Mouse (Mus musculus): ENCODE data around the gene Tymp. TPM values are rescaled to one million over a fixed set of nuclear protein-coding genes. Genes with fewer than 3 reads are reported as not detected.
A peak's percentile ranks its signal among the peaks of the same experiment; 100 is the strongest.

The Tymp gene
- total and polyA plus RNA-seq, 2 experiments: 62.5 to 126 TPM

- H3K27me3 ChIP-seq (ENCODE audit: control insufficient read depth, insufficient read depth, low read length): no peaks in the 10 kb centered on the region
- H3K4me1 ChIP-seq (ENCODE audit: control insufficient read depth, insufficient read depth, low read length): no peaks in the 10 kb centered on the region
- H3K4me3 ChIP-seq (ENCODE audit: insufficient read depth, low read depth, low read length): no peak overlapping the region
- TF ChIP-seq POLR2A (IDR thresholded peaks at IDR 0.05; ENCODE audit: extremely low read depth, insufficient read depth, low read length) (no peak), CTCF (IDR thresholded peaks at IDR 0.05; ENCODE audit: low read depth, low read length) (no peak)
- H3K79me2 ChIP-seq (ENCODE audit: control insufficient read depth, insufficient read depth, low read length): peaks cover 3% of the 10 kb centered on the region; the same call in 1 of the 2 replicates
- no peak for DNase-seq (ENCODE audit: extremely low read depth, low read depth, low spot score)
- no peak overlapping the region for H3K9ac ChIP-seq (ENCODE audit: low read depth, low read length)
- peaks cover 35% of the 10 kb centered on the region for H3K36me3 ChIP-seq (ENCODE audit: control insufficient read depth, insufficient read depth, low read length)
- H3K27ac ChIP-seq (replicated peaks; ENCODE audit: insufficient read depth, low read depth, low read length): no peak overlapping the region
- 70% methylated on average over 7 of the region's 7 CpGs for WGBS
Measured at GRCm38 (mm10) chr15:89363051-89363450, 13.8 kb downstream of the Tymp start.

DNA sequence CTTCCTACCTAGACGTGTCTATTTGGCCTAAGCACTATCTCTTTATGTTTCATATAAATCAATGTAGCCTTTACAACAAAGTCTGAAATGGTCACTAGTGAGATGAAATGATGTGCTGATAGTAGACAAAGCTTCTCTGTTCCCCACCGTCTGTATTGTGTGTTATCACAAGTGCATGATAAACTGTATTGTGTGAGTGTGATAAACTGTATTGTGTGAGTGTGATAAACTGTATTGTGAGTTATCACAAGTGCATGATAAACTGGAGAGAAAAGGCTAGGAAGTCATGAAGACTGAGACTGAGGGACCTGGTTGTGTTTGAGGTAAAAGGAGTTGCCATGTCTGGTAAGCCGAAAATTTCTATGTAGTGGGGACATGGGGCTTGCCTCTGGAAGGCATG is 18.1 kb downstream of the Tymp start:
- Histone ChIP-seq H3K9ac (ENCODE audit: low read depth, low read length) (no peak overlapping the region), H3K79me2 (ENCODE audit: control insufficient read depth, insufficient read depth, low read length) (peaks cover 16% of the 10 kb centered on the region; the same call in 1 of the 2 replicates), H3K27ac (replicated peaks; ENCODE audit: insufficient read depth, low read depth, low read length) (no peak overlapping the region), H3K4me3 (ENCODE audit: insufficient read depth, low read depth, low read length) (no peak overlapping the region), H3K27me3 (ENCODE audit: control insufficient read depth, insufficient read depth, low read length) (no peaks in the 10 kb centered on the region), H3K4me1 (ENCODE audit: control insufficient read depth, insufficient read depth, low read length) (peaks cover 3% of the 10 kb centered on the region), H3K36me3 (ENCODE audit: control insufficient read depth, insufficient read depth, low read length) (peaks cover 12% of the 10 kb centered on the region; the same call in 1 of the 2 replicates)
- WGBS: 83% methylated on average over 3 of the region's 3 CpGs
- no peak for TF ChIP-seq POLR2A (IDR thresholded peaks at IDR 0.05; ENCODE audit: extremely low read depth, insufficient read depth, low read length)
- no peak for TF ChIP-seq CTCF (IDR thresholded peaks at IDR 0.05; ENCODE audit: low read depth, low read length)
- DNase-seq (ENCODE audit: extremely low read depth, low read depth, low spot score): no peak

- Histone ChIP-seq H3K79me2 (ENCODE audit: control insufficient read depth, insufficient read depth, low read length) (peaks cover 16% of the 10 kb centered on the region; the same call in 1 of the 2 replicates), H3K4me3 (ENCODE audit: insufficient read depth, low read depth, low read length) (peak overlapping the region; percentile 93), H3K27me3 (ENCODE audit: control insufficient read depth, insufficient read depth, low read length) (no peaks in the 10 kb centered on the region), H3K9ac (ENCODE audit: low read depth, low read length) (peak overlapping the region; percentile 34; the same call in 1 of the 2 replicates), H3K4me1 (ENCODE audit: control insufficient read depth, insufficient read depth, low read length) (peaks cover 3% of the 10 kb centered on the region), H3K27ac (replicated peaks; ENCODE audit: insufficient read depth, low read depth, low read length) (peak overlapping the region; percentile 22; the same call in 1 of the 2 replicates), H3K36me3 (ENCODE audit: control insufficient read depth, insufficient read depth, low read length) (peaks cover 3% of the 10 kb centered on the region; the same call in 1 of the 2 replicates)
- no peak for TF ChIP-seq CTCF (IDR thresholded peaks at IDR 0.05; ENCODE audit: low read depth, low read length)
- TF ChIP-seq POLR2A (IDR thresholded peaks at IDR 0.05; ENCODE audit: extremely low read depth, insufficient read depth, low read length): no peak
- DNase-seq (ENCODE audit: extremely low read depth, low read depth, low spot score): peak; percentile 53
- WGBS: under 1% methylated on average over 15 of the region's 15 CpGs
Measured at GRCm38 (mm10) chr15:89356372-89356771, 20.5 kb downstream of the Tymp start.

GRCm38 (mm10) chr15:89355241-89356187 is 21.3 kb downstream of the Tymp start, which contains the start of the genes Lmf2 and Ncaph2:
Gene Lmf2, minus strand, starts transcription at chr15:89355659.
Gene Ncaph2, plus strand, starts transcription at chr15:89355719.
- Histone ChIP-seq H3K27me3 (ENCODE audit: control insufficient read depth, insufficient read depth, low read length) (no peaks in the 10 kb centered on the region), H3K9ac (ENCODE audit: low read depth, low read length) (peak within 1 kb of the TSS; percentile 90), H3K27ac (replicated peaks; ENCODE audit: insufficient read depth, low read depth, low read length) (peak within 1 kb of the TSS; percentile 71), H3K36me3 (ENCODE audit: control insufficient read depth, insufficient read depth, low read length) (0 out of 2 replicates have a peak, but pooled peaks cover 2% of the 10 kb centered on the region), H3K4me3 (ENCODE audit: insufficient read depth, low read depth, low read length) (peak within 1 kb of the TSS; percentile 93), H3K79me2 (ENCODE audit: control insufficient read depth, insufficient read depth, low read length) (peaks cover 16% of the 10 kb centered on the region; the same call in 1 of the 2 replicates), H3K4me1 (ENCODE audit: control insufficient read depth, insufficient read depth, low read length) (peaks cover 3% of the 10 kb centered on the region)
- DNase-seq (ENCODE audit: extremely low read depth, low read depth, low spot score): peak; percentile 80
- TF ChIP-seq CTCF (IDR thresholded peaks at IDR 0.05; ENCODE audit: low read depth, low read length) (no peak), POLR2A (IDR thresholded peaks at IDR 0.05; ENCODE audit: extremely low read depth, insufficient read depth, low read length) (0 out of 2 replicates have a peak, but pooled peaks have one; percentile 18)
- WGBS: 0% methylated on average over 64 of the region's 64 CpGs

DNA sequence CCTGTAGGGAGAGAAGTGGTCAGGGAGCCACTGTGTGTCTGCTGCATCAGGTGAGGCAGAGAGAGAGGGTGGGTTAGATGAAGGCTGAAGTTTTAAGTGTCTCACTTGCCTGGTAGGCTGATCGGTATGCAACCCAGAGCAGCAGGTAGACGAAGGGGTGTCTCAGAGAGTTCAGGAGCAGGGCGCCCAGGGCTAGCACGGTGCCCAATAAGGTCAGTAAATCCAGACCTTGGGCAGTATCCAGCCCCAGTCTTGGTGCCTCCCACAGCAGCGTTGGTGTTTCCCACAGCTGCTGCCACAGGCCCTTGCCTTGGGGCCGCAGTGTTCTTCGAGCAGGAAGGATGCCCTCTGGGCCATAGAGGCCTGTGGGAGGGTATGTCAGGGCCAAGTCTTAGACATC is 22.4 kb downstream of the Tymp start:
- Histone ChIP-seq H3K27me3 (ENCODE audit: control insufficient read depth, insufficient read depth, low read length) (no peaks in the 10 kb centered on the region), H3K27ac (replicated peaks; ENCODE audit: insufficient read depth, low read depth, low read length) (no peak overlapping the region), H3K4me1 (ENCODE audit: control insufficient read depth, insufficient read depth, low read length) (peaks cover 3% of the 10 kb centered on the region), H3K9ac (ENCODE audit: low read depth, low read length) (no peak overlapping the region), H3K79me2 (ENCODE audit: control insufficient read depth, insufficient read depth, low read length) (peaks cover 16% of the 10 kb centered on the region; the same call in 1 of the 2 replicates), H3K4me3 (ENCODE audit: insufficient read depth, low read depth, low read length) (no peak overlapping the region), H3K36me3 (ENCODE audit: control insufficient read depth, insufficient read depth, low read length) (0 out of 2 replicates have a peak, but pooled peaks cover 2% of the 10 kb centered on the region)
- WGBS: 62% methylated on average over 7 of the region's 7 CpGs
- TF ChIP-seq CTCF (IDR thresholded peaks at IDR 0.05; ENCODE audit: low read depth, low read length) (no peak), POLR2A (IDR thresholded peaks at IDR 0.05; ENCODE audit: extremely low read depth, insufficient read depth, low read length) (no peak)
- no peak for DNase-seq (ENCODE audit: extremely low read depth, low read depth, low spot score)
